Mouse (Mus musculus): Measurements from ENCODE around the gene Gstm3.

DNA sequence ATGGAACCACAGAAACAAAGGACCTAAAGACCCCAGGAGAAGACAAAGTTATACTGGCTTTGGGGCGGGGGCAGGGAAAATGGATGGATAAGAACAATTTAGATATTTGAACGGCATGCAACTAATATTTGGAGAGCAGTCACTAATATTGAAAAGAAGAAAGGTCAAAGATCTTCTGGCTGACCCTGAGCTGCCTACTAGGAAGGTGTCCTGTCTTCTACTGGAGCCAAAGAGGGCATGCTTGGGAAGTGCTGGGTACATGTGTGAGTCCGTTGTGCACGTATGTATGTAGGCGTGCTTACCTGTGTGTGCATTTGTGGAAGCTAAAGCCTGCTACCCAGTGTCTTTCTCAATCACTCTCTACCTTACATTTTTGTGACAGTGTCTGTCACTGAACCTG, 2.5 kb downstream of the Gstm3 start:
- TF ChIP-seq POLR2A (IDR thresholded peaks at IDR 0.05; ENCODE audit: insufficient read length, low read depth) (no peak), MYOG (IDR thresholded peaks at IDR 0.05; ENCODE audit: control insufficient read depth in 1 of 3, insufficient read depth in 1 of 3, insufficient read length in 2 of 3, low read depth in 2 of 3) (no peak), CEBPB (IDR thresholded peaks at IDR 0.05; ENCODE audit: insufficient read depth, poor library complexity, severe bottlenecking) (no peak), E2F4 (IDR thresholded peaks at IDR 0.05; ENCODE audit: insufficient read depth) (no peak), USF1 (IDR thresholded peaks at IDR 0.05; ENCODE audit: low read depth) (no peak), SRF (IDR thresholded peaks at IDR 0.05; ENCODE audit: control insufficient read depth, insufficient read length, low read depth) (no peak), MYOD1 (IDR thresholded peaks at IDR 0.05; ENCODE audit: control insufficient read depth in 1 of 3, insufficient read length in 2 of 3, low read depth in 2 of 3) (no peak)

Data from myocyte (in vitro differentiated cells).